Mouse (Mus musculus) embryonic facial prominence, embryonic 15.5 days (tissue): Measurements from ENCODE around the gene Abcf3. TPM values are rescaled to one million over a fixed set of nuclear protein-coding genes. Genes with fewer than 3 reads are reported as not detected.

Experiments used
- ATAC-seq: fragments of 200-750 bp; cut with Nextera tagmentation; 2 replicates; pipeline ENCODE4 v1.8.0; 2017; ENCODE audit warnings: low read depth, moderate TSS enrichment; ENCODE audit not compliant: insufficient number of reproducible peaks, low FRiP score, low TSS enrichment
- H3K27ac ChIP-seq: fragments of 300-500 bp; sonication (generic); replicated peaks from 2 replicates; pipeline ENCODE4 v1.5.1; 2015; ENCODE audit warnings: mild to moderate bottlenecking, inconsistent platforms
- H3K27me3 ChIP-seq: fragments of 300-500 bp; sonication (generic); 2 replicates; pipeline ENCODE4 v1.6.1; 2015; ENCODE audit warnings: inconsistent platforms
- H3K36me3 ChIP-seq: fragments of 300-500 bp; sonication (generic); 2 replicates; pipeline ENCODE4 v1.6.1; 2015; ENCODE audit warnings: mild to moderate bottlenecking, inconsistent platforms
- H3K4me1 ChIP-seq: fragments of 300-500 bp; sonication (generic); 2 replicates; pipeline ENCODE4 v1.6.1; 2015; ENCODE audit warnings: inconsistent platforms
- H3K4me2 ChIP-seq: fragments of 300-500 bp; sonication (generic); replicated peaks from 2 replicates; pipeline ENCODE4 v1.6.1; 2015; ENCODE audit warnings: mild to moderate bottlenecking, inconsistent platforms
- H3K4me3 ChIP-seq: fragments of 300-500 bp; sonication (generic); replicated peaks from 2 replicates; pipeline ENCODE4 v1.5.1; 2015; ENCODE audit warnings: mild to moderate bottlenecking, inconsistent platforms
- H3K9ac ChIP-seq: fragments of 300-500 bp; sonication (generic); 2 replicates; pipeline ENCODE4 v1.6.1; 2015; ENCODE audit warnings: inconsistent platforms
- H3K9me3 ChIP-seq: fragments of 300-500 bp; sonication (generic); replicated peaks from 2 replicates; pipeline ENCODE4 v1.6.1; 2016; ENCODE audit warnings: inconsistent platforms
- WGBS: fragments of 180-500 bp; shearing (Covaris S2); methylation state at CpG from one replicate; pipeline ENCODE4 v1.1.7; 2015; 5-methylcytosine and 5-hydroxymethylcytosine counted together
- polyA plus RNA-seq: library from polyadenylated mRNA; unstranded; fragments of >200 nt; fragmentation: Nextera tagmentation; extraction: Ambion mirVana; gene quantifications from 2 replicates; pipeline ENCODE4 v1.2.1, GENCODE M21; 2015

The Abcf3 gene
- polyA plus RNA-seq, 1 experiment from 2014 or later = 70.2 TPM

DNA sequence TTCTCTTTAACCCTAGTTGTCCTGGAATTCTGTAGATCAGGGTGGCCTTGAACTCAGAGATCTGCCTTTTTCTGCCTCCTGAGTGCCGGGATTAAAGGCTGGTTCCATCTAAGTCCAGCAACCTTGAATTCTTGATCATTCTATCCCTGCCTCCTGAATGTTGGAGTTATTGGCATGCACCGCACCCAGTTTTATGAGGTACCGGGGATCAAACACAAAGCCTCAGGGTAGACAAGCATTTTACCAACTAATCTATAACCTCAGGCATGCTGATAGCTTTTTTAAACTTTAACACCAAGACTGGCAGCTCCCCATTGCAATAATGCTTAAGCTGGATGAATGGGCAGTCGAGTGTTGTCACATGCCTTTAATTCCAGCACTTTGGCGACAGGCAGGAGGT, 954 bp upstream of the Abcf3 start:
- H3K9ac ChIP-seq = peak overlapping the region; percentile 62; the same call in 1 of the 2 replicates
- H3K27ac ChIP-seq = peak overlapping the region; percentile 83
- no peak for ATAC-seq
- peak overlapping the region; percentile 81 for H3K4me3 ChIP-seq
- peaks cover 21% of the 10 kb centered on the region for H3K4me1 ChIP-seq
- WGBS = 44% methylated on average over 5 of the region's 5 CpGs
- H3K9me3 ChIP-seq = no peaks in the 10 kb centered on the region
- H3K4me2 ChIP-seq = peak overlapping the region; percentile 73
- peaks cover 55% of the 10 kb centered on the region for H3K36me3 ChIP-seq
- no peaks in the 10 kb centered on the region for H3K27me3 ChIP-seq

DNA sequence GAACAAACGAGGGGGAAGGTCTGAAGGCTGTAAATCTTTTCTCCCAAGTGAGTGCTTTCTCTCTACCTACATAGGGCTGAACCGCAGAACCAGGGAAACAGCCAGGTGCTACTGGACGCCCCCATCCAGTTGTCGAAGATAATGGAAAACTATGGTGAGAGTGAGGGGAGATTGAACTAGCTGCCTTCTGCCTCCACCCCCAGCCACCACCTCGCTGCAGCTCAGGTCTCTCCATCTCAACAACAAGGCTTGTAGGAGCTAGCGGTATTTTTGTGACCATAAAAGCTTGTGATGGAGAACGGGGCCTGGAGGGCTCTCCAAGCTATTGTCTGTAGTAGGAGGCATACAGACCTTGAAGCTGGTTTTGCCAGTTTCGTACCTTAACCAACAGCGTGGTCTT, 784 bp downstream of the Abcf3 start:
- Histone ChIP-seq H3K9ac (peak overlapping the region; percentile 83), H3K9me3 (no peaks in the 10 kb centered on the region), H3K4me2 (peak overlapping the region; percentile 78), H3K27me3 (no peaks in the 10 kb centered on the region), H3K36me3 (peaks cover 57% of the 10 kb centered on the region), H3K27ac (no peak overlapping the region), H3K4me3 (peak overlapping the region; percentile 81), H3K4me1 (peaks cover 21% of the 10 kb centered on the region)
- 52% methylated on average over 9 of the region's 9 CpGs for WGBS
- no peak for ATAC-seq

- Histone ChIP-seq H3K4me2 (no peak overlapping the region), H3K27me3 (no peaks in the 10 kb centered on the region), H3K27ac (no peak overlapping the region), H3K9me3 (no peaks in the 10 kb centered on the region), H3K4me3 (no peak overlapping the region), H3K4me1 (peaks cover 21% of the 10 kb centered on the region), H3K36me3 (peaks cover 52% of the 10 kb centered on the region), H3K9ac (no peak overlapping the region)
- no peak for ATAC-seq
- 94% methylated on average over 5 of the region's 5 CpGs for WGBS
Observed at GRCm38 (mm10) chr16:20551691-20552090, 3.3 kb downstream of the Abcf3 start.

GRCm38 (mm10) chr16:20552594-20552993, 4.2 kb downstream of the Abcf3 start:
- Histone ChIP-seq H3K27me3 (no peaks in the 10 kb centered on the region), H3K36me3 (peaks cover 56% of the 10 kb centered on the region)

DNA sequence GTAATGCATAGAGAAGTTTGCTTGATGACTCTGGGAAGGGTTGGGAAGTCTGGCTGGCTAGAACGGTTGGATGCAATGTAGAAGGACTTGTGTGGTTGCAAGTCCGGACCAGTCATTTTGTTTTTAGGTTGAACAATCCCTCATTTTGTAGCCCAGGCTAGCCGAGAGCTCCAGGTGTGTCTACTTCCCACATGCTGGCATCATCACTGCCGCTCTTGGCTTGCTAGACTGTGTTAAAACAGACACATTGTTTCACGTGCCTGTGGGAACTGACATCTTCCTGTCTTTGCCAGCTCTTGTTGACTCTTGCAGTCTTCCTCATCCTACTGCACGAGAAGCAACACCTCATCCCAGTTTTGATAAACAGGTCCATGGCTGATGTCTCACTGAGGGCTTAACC, 6.6 kb downstream of the Abcf3 start:
- Histone ChIP-seq H3K4me1 (no peaks in the 10 kb centered on the region), H3K9me3 (no peaks in the 10 kb centered on the region), H3K36me3 (peaks cover 77% of the 10 kb centered on the region), H3K27ac (no peak overlapping the region), H3K27me3 (no peaks in the 10 kb centered on the region), H3K4me2 (no peak overlapping the region), H3K4me3 (no peak overlapping the region), H3K9ac (no peak overlapping the region)
- 92% methylated on average over 6 of the region's 6 CpGs for WGBS
- ATAC-seq = no peak

More at GRCm38 (mm10) chr16:20552594-20552993, 4.2 kb downstream of the Abcf3 start:
- H3K27ac ChIP-seq = no peak overlapping the region
- peaks cover 14% of the 10 kb centered on the region for H3K4me1 ChIP-seq
- no peak overlapping the region for H3K4me3 ChIP-seq
- 94% methylated on average over 1 of the region's 1 CpGs for WGBS
- no peak overlapping the region for H3K4me2 ChIP-seq
- ATAC-seq = no peak
- H3K9ac ChIP-seq = no peak overlapping the region
- H3K9me3 ChIP-seq = no peaks in the 10 kb centered on the region

DNA sequence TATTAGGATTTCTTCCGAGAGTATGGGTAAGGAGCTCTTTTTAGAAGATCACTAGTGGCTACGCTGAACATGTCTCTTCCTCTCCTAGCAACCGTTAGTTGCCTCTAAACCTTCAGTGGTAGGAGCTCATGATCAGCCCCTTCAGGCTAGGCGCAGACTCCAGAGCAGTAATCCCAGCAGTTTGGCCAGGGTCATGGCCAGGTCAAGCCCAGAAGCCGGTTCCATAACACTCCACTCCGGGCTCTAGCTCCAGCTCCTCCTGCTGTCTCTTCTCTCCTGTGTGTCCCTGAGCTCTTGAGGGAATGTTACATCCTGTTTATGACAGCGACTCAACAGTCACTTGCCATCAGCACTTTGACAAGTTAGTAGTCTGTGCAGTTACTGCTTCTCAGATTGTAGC, 9.0 kb downstream of the Abcf3 start:
- Histone ChIP-seq H3K9me3 (no peaks in the 10 kb centered on the region), H3K27ac (no peak overlapping the region), H3K36me3 (peaks cover 79% of the 10 kb centered on the region), H3K27me3 (no peaks in the 10 kb centered on the region), H3K4me1 (no peaks in the 10 kb centered on the region), H3K9ac (no peak overlapping the region), H3K4me2 (no peak overlapping the region), H3K4me3 (no peak overlapping the region)
- no peak for ATAC-seq
- 77% methylated on average over 7 of the region's 7 CpGs for whole genome bisulfite sequencing

DNA sequence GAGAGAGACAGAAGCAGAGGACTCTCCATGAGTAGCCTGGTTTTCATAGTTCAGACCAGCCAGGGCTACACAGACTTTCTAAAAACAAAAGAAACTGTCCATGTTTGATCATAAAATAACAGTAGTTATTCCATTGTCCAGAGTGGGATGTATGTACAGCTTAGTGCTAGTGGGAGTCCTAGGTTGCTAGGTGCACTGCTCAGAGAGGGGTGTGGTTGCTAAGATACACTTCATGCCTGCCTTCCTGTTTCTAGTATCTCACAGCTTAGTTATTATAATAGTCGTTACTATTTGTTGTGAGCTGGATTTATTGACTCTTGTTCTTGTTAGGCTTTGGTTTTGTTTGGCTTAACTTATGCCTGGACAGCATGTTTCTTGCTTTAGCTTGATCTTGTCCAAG, 16.7 kb downstream of the Abcf3 start:
- Histone ChIP-seq H3K4me3 (no peak overlapping the region), H3K9me3 (no peaks in the 10 kb centered on the region), H3K4me1 (no peaks in the 10 kb centered on the region), H3K27me3 (no peaks in the 10 kb centered on the region), H3K27ac (no peak overlapping the region), H3K36me3 (peaks cover 28% of the 10 kb centered on the region), H3K9ac (no peak overlapping the region), H3K4me2 (no peak overlapping the region)
- ATAC-seq = no peak
- WGBS = 68% methylated on average over 1 of the region's 1 CpGs

- peaks cover 23% of the 10 kb centered on the region for H3K4me1 ChIP-seq
- H3K4me3 ChIP-seq = peak within 1 kb of the TSS; percentile 57
- WGBS = under 1% methylated on average over 24 of the region's 24 CpGs
- peaks cover 59% of the 10 kb centered on the region for H3K27me3 ChIP-seq
- H3K27ac ChIP-seq = no peak within 1 kb of the TSS
- no peaks in the 10 kb centered on the region for H3K36me3 ChIP-seq
- peak within 1 kb of the TSS; percentile 28; the same call in 1 of the 2 replicates for H3K9ac ChIP-seq
- H3K4me2 ChIP-seq = peak within 1 kb of the TSS; percentile 95
- no peaks in the 10 kb centered on the region for H3K9me3 ChIP-seq
- no peak; the same call in 1 of the 2 replicates for ATAC-seq
Observed at GRCm38 (mm10) chr16:20589366-20589938, 41.1 kb downstream of the Abcf3 start, which contains the start of gene Vwa5b2. Gene Vwa5b2, plus strand, starts transcription at chr16:20589471.

GRCm38 (mm10) chr16:20589939-20590679, 41.7 kb downstream of the Abcf3 start:
- Histone ChIP-seq H3K36me3 (no peaks in the 10 kb centered on the region), H3K27me3 (peaks cover 63% of the 10 kb centered on the region), H3K4me1 (peaks cover 23% of the 10 kb centered on the region), H3K9me3 (no peaks in the 10 kb centered on the region), H3K9ac (peak overlapping the region; percentile 28; the same call in 1 of the 2 replicates), H3K4me3 (peak overlapping the region; percentile 57), H3K4me2 (peak overlapping the region; percentile 95), H3K27ac (no peak overlapping the region)
- WGBS = under 1% methylated on average over 39 of the region's 39 CpGs
- peak; percentile 75; the same call in 1 of the 2 replicates for ATAC-seq

- peaks cover 23% of the 10 kb centered on the region for H3K4me1 ChIP-seq
- H3K36me3 ChIP-seq = no peaks in the 10 kb centered on the region
- H3K27ac ChIP-seq = no peak overlapping the region
- no peak for ATAC-seq
- no peak overlapping the region for H3K9ac ChIP-seq
- H3K27me3 ChIP-seq = peaks cover 65% of the 10 kb centered on the region
- H3K9me3 ChIP-seq = no peaks in the 10 kb centered on the region
- WGBS = 7% methylated on average over 17 of the region's 17 CpGs
- H3K4me3 ChIP-seq = peak overlapping the region; percentile 57
- peak overlapping the region; percentile 95 for H3K4me2 ChIP-seq
Observed at GRCm38 (mm10) chr16:20590680-20591038, 42.3 kb downstream of the Abcf3 start.

DNA sequence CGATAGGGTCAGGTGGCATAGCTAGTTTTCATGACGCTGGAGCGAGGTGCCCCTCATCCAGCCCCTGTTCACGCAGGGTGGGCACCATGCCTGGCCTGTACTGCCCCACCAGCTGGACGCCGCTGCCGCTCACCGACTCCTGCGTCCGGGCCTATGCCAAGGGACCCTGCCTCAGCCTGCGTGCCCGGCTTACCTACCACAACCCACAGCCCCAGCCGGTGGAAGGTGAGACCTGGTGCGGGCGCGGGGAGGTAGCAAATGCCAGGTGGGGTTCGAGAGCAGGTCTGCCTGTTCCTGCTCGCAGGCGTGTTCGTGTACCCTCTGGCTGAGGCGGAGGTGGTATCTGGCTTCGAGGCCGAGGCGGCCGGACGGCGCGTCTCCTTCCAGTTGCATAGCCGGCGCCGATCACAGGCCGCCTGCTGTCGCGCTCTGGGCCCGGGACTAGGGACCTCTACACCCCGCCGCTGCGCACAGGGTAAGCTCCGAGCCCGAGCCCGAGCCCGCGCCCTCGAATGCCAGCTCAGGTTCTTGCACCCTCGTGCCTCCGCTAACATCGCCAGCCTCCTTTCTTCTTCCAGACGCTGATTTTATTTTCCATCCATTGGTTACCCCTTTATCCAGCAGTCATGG, 42.8 kb downstream of the Abcf3 start:
- no peaks in the 10 kb centered on the region for H3K9me3 ChIP-seq
- H3K36me3 ChIP-seq = no peaks in the 10 kb centered on the region
- no peak overlapping the region for H3K9ac ChIP-seq
- peaks cover 23% of the 10 kb centered on the region for H3K4me1 ChIP-seq
- peak overlapping the region; percentile 95 for H3K4me2 ChIP-seq
- no peak for ATAC-seq
- peaks cover 65% of the 10 kb centered on the region for H3K27me3 ChIP-seq
- no peak overlapping the region for H3K27ac ChIP-seq
- WGBS = 3% methylated on average over 48 of the region's 48 CpGs
- H3K4me3 ChIP-seq = peak overlapping the region; percentile 57
